Mouse (Mus musculus) spleen, adult 2 months (tissue): Measurements from ENCODE around the gene Piwil4. TPM values are rescaled to one million over a fixed set of nuclear protein-coding genes. Genes with fewer than 3 reads are reported as not detected.

ENCODE experiments used
- DNase-seq, 2 experiments: peaks; one replicate each; pipeline versions ENCODE4 v3.0.0 to v3.0.0-alpha.2; 2012 to 2021; ENCODE audit warnings: low spot score in 2 of 2, low read depth in 1 of 2
- H3K27ac ChIP-seq: fragments of 200-500 bp; 2 replicates; pipeline ENCODE4 v1.5.1; 2012; ENCODE audit warnings: low read length, inconsistent platforms; ENCODE audit not compliant: insufficient read depth
- H3K27me3 ChIP-seq: fragments of 200-500 bp; 2 replicates; pipeline ENCODE4 v1.6.1; 2012; ENCODE audit warnings: mild to moderate bottlenecking, moderate library complexity, low read length, inconsistent platforms; ENCODE audit not compliant: control insufficient read depth, insufficient read depth
- H3K36me3 ChIP-seq: fragments of 200-500 bp; 2 replicates; pipeline ENCODE4 v1.6.1; 2012; ENCODE audit warnings: mild to moderate bottlenecking, low read length, inconsistent platforms; ENCODE audit not compliant: control insufficient read depth, insufficient read depth
- H3K4me1 ChIP-seq: fragments of 200-500 bp; 2 replicates; pipeline ENCODE4 v1.6.1; 2011; ENCODE audit warnings: inconsistent platforms; ENCODE audit not compliant: control insufficient read depth, insufficient read depth, insufficient read length
- H3K4me3 ChIP-seq: fragments of 200-500 bp; 2 replicates; pipeline ENCODE4 v1.5.1; 2011; ENCODE audit warnings: mild to moderate bottlenecking, inconsistent platforms; ENCODE audit not compliant: insufficient read depth, insufficient read length; ENCODE audit errors: extremely low read depth
- CTCF ChIP-seq: fragments of 200-500 bp; IDR thresholded peaks from 2 replicates; pipeline ENCODE4 v1.5.1; 2011; ENCODE audit warnings: mild to moderate bottlenecking, inconsistent platforms; ENCODE audit not compliant: insufficient read depth, insufficient read length, insufficient replicate concordance; ENCODE audit errors: extremely low read depth
- POLR2A ChIP-seq: fragments of 200-500 bp; IDR thresholded peaks from 2 replicates; pipeline ENCODE4 v1.6.1; 2011; ENCODE audit warnings: low read depth, low read length, inconsistent platforms
- WGBS: fragments of 180-500 bp; shearing (Covaris S2); methylation state at CpG from one replicate; pipeline ENCODE4 v1.1.7; 2018; 5-methylcytosine and 5-hydroxymethylcytosine counted together
- polyA plus RNA-seq: library from polyadenylated mRNA; depleted of rRNA; stranded (reverse); fragments of >200 nt; gene quantifications from 2 replicates; pipeline ENCODE4 v1.2.3, GENCODE M21; 2012; rRNA removed

Gene Piwil4
- polyA plus RNA-seq, 1 experiment: 0.19 TPM

DNA sequence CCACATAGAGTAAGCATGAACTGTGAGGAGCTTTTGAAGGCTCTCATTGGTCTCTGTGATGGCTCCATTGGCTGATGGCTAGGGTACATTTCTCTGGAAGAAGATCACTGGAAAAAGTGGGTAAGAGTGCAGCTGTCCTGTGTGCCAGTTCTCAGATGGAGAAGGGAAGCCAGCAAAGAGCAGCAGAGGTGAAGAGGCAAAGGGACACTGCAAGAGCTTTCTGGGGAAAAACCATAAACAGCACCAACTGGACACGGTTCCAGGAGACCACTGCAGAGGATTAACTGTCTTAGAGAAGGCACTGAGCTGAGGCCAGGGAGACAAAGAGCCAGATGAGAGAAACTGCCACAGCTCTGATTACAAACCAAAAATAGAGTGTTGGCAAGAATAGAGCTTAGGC lies 87.8 kb downstream of the Piwil4 start:
- Histone ChIP-seq H3K4me3 (no peak overlapping the region), H3K27ac (no peak overlapping the region), H3K36me3 (no peaks in the 10 kb centered on the region), H3K4me1 (no peaks in the 10 kb centered on the region), H3K27me3 (no peaks in the 10 kb centered on the region)
- no peak for DNase-seq
- WGBS: 83% methylated on average over 1 of the region's 1 CpGs
- TF ChIP-seq POLR2A: no peak
- no peak for TF ChIP-seq CTCF

DNA sequence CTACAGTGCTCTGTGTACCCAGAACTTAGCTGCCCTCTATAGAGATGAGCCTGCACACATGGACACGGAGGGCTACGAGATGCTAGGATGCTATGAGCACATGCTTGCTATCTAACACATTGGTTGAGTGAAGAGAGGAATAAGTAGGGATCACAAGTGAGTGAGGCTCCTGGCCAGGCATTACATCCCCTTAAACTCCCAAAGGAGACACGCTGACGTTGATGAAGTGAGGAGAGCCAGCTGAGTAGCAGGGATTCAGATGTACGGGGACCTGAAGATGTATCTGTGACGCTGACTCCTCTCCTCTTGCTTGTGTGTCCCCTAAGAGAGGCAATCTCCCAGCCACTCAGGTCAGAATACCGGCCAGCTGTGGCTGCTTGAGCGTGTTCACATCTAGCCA lies 92.7 kb downstream of the Piwil4 start:
- 85% methylated on average over 8 of the region's 8 CpGs for WGBS
- Histone ChIP-seq H3K36me3 (no peaks in the 10 kb centered on the region), H3K4me1 (no peaks in the 10 kb centered on the region), H3K4me3 (no peak overlapping the region), H3K27ac (no peak overlapping the region), H3K27me3 (no peaks in the 10 kb centered on the region)
- no peak for TF ChIP-seq CTCF
- DNase-seq: no peak

DNA sequence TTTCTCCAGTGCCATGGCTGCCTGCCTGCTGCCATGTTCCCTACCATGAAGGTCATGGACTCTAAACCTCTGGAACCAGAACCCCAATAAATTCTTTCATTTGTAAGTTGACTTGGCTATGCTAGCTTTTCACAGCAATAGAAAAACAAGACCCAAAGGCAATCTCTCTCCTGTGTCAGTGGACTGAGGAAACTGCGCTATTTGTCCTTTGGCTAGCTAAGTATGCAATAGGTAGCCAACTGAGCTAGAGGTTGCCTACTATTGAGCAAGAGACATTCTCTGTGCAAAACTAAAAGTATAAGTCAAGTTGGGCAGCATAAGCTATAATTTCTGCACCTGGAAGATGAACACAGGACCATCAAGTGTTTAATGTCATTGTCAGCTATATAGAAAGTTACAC lies 93.9 kb downstream of the Piwil4 start:
- Histone ChIP-seq H3K4me3 (no peak overlapping the region), H3K27ac (no peak overlapping the region), H3K4me1 (no peaks in the 10 kb centered on the region; the same call in 1 of the 2 replicates), H3K36me3 (no peaks in the 10 kb centered on the region), H3K27me3 (no peaks in the 10 kb centered on the region)
- TF ChIP-seq POLR2A: no peak
- TF ChIP-seq CTCF: no peak
- DNase-seq: no peak
- 96% methylated on average over 1 of the region's 1 CpGs for WGBS

Other genes with a start within 250 kb of the Piwil4 start
- gene Kdm4d, start 240.3 kb downstream of the Piwil4 start, polyA plus RNA-seq: 0.27 and 0.33 TPM in 2 replicates
- gene Cwc15, start 240.1 kb downstream of the Piwil4 start, polyA plus RNA-seq: 4.4 and 4.6 TPM in 2 replicates
- 6.7 and 7.0 TPM in 2 replicates for gene Amotl1, start 95.7 kb downstream of the Piwil4 start, polyA plus RNA-seq
- gene Fut4, start 11.7 kb upstream of the Piwil4 start, polyA plus RNA-seq: 4.3 and 6.0 TPM in 2 replicates
- gene 1700012B09Rik, start 30.3 kb upstream of the Piwil4 start, polyA plus RNA-seq: not detected in 2 replicates
- 3.1 and 4.5 TPM in 2 replicates for gene Mre11a, start 43.9 kb upstream of the Piwil4 start, polyA plus RNA-seq
- gene Ankrd49, start 44.1 kb upstream of the Piwil4 start, polyA plus RNA-seq: 4.8 and 5.6 TPM in 2 replicates
- 4.6 and 6.0 TPM in 2 replicates for gene Gpr83, start 119.5 kb upstream of the Piwil4 start, polyA plus RNA-seq
- gene Izumo1r, start 163.2 kb upstream of the Piwil4 start, polyA plus RNA-seq: 37.6 and 41.4 TPM in 2 replicates